Mouse (Mus musculus) activated CD4-positive, CD25-positive, alpha-beta regulatory T cell, adult 4 months (primary cell): Measurements from ENCODE around the gene Rdh11. TPM values are rescaled to one million over a fixed set of nuclear protein-coding genes. Genes with fewer than 3 reads are reported as not detected.
A peak's percentile ranks its signal among the peaks of the same experiment; 100 is the strongest.
"Not testable (repeated sequence)": the region's sequence is repeated elsewhere in the genome, so short reads cannot be mapped to it uniquely, and the experiment has no call there.

ENCODE experiments used
- ATAC-seq: one replicate; pipeline ENCODE4 v1.8.0; 2017
- polyA plus RNA-seq, 2 experiments: library from polyadenylated mRNA; unstranded; fragments of 100-300 nt; shearing (Covaris generic); gene quantifications; one replicate each; pipeline ENCODE4 v1.2.1; 2017

The Rdh11 gene
- polyA plus RNA-seq = 10 to 100 TPM; 13.2 to 17.5 TPM

- ATAC-seq = no peak
Observed at GRCm38 (mm10) chr12:79192193-79192592, at the start of gene Rdh11. Gene Rdh11, minus strand, starts transcription at chr12:79192293.

DNA sequence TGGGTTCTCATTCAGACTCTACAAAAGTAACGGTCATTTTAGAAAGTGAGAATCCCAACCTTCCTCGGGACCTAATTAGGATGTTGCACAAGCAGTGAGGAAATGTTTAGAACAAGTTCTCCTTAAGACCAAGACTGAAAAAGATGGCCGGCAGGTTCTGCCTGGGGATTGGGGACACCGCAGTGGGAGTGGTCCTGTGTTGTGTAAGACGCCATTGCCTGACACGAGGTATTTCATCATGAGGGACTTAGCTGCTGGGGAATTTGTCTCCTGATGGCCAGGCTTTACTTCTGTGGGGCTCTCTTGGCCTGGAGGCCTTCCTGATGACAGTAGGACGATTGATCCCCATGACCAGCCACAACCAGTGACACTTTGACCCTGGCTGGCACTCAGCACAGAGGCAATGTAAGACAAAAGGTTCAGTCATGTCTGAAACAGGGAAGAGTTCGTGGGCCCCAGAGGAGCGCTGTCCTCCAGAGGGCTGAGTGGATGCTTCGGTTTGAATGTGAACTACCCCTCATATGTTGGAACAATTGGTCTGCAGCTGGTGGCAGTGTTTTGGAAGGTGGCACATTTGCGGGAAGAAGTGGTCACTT, 43.5 kb upstream of the Rdh11 start:
- no peak for ATAC-seq

- ATAC-seq = no peak
Observed at GRCm38 (mm10) chr12:79217511-79217910, 25.4 kb upstream of the Rdh11 start.

DNA sequence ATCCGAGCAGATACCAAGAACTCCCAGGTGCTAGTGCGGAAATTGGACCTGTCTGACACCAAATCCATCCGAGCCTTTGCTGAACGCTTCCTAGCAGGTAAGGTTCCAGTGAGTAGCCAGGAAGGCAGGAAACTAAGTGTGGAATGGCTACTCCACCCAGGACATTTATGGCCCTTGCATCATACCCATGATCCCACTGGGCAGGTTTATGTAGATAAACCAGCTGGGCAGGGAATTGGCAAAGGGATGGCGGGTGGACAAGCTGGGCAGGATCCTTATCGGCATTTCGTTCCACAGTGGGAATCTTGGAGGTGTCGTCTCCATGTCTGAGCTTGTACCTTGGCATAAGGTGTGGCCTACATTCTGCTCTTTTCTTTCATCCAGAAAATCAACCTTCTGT, 19.4 kb upstream of the Rdh11 start:
- no peak for ATAC-seq

DNA sequence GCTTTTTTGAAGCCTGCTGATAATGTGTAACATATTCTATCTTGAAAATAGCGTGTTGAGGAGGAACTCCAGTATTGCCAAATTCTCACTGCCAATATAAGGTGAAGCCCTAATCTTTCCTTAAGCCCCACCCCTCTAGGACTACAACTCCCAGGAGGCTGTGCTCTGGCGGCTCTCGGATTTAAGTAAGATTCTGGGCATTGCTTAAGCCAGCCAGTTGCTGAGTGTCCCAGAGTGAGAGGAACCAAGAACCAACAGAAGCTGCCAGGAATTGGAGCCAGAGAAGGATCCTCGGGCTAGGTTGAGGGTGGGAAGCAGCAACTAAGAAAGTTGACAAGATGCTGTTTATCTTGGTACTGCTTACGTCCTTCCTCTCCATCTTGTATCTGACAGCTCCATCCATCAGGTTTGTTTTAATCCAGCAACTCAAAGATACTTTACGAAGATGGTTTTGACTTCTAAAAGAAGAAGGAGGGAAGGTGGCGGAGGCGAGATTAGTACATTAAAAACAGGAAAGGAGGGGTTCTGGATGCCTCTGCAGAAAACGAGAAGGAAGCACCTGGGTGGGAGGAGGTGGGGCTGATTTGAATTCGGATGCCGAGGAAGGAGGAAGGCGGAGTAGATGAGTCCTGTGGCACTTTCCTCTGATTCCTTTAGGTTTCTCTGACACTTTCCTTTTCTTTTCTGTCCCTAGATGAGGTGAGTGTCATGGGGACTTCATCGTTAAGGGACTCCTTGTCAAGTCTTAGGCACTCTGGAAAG, 16.8 kb upstream of the Rdh11 start, which contains the start of gene Rdh12:
TSS of gene Rdh12 (plus strand) at position 212 of the 762 bp plus-strand sequence.
- peak; percentile 94 for ATAC-seq

DNA sequence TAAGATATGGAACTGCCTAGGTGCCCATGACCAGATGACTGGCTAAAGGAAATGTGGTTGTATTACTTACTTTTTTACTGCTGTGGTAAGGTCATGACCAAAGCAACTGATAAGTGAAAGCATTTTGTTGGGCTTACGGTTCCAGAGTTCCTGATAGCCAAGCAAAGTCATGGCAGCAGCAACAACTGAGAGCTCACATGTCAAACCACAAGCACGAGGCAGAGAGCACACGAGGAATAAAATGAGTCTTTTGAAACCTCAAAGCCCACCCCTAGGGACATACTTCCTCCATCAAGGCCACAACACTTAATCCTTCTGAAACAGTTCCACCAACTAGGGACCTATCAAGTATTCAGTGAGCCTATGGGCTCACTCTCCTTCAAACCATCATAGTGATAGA, 9.8 kb upstream of the Rdh11 start:
- no peak for ATAC-seq

GRCm38 (mm10) chr12:79197105-79197504, 5.0 kb upstream of the Rdh11 start:
- ATAC-seq = no peak

DNA sequence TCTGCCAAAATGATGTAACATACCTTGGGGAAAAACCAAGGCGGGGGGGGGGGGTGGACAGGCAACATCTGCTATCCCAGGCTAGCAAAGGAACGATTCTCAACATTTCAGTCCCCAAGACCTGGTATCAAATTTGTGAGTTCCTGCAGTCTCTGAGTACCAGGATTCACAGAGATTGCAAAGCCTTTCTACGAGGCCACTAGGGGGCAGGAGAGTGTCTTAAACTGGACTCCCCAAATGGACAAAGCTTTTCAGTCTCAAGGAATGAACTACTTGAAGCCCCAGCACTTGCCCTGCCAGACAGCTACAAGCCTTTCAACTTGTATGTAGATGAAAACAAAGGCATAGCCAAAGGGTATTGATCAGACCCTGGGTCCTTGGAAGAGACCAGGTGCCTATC, 1.3 kb upstream of the Rdh11 start:
- ATAC-seq = no peak

GRCm38 (mm10) chr12:79191701-79192100, 392 bp downstream of the Rdh11 start:
- ATAC-seq = peak; percentile 86

DNA sequence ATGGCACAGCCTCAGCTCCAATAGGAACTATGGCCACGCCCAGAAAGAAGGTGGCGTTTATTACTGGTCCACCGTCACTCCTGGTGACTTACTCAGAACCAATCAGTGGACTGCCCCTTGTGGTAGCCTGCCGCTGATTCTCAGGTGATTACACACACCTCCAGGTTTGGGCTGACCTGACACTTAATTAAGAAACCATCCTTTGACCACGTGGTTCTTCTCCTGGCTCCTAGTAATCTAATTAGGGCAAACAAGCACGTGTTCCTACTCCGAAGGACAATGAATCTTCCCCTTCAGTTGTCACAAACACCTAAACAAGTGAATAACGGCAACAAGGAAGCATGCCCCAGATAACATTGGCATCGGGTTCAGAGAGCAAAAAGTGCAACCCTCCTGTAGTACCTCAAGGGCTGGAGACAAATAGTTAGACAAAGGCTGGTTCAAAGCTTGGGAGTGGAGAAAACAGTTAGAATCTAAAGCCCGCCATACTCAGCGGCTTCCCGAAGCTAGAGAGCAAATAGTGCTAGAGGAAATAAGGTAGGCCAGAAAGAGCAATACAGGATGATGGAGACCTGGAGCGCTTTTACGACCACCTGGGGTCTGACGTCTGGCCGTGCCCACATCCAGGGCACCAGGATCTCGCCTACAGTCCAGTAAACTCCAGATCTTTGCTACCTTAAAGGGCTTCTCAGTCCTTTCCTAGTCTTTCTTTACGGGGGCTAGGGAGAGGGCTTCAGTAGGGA, 991 bp downstream of the Rdh11 start:
- peak; percentile 86 for ATAC-seq

GRCm38 (mm10) chr12:79185160-79185559, 6.9 kb downstream of the Rdh11 start:
- ATAC-seq = not testable (repeated sequence)

- ATAC-seq = no peak
Observed at GRCm38 (mm10) chr12:79175998-79176397, 16.1 kb downstream of the Rdh11 start.

- ATAC-seq = no peak
Observed at GRCm38 (mm10) chr12:79173721-79174120, 18.4 kb downstream of the Rdh11 start.

GRCm38 (mm10) chr12:79172019-79172941, 19.8 kb downstream of the Rdh11 start, which contains the start of gene Vti1b:
Gene Vti1b, minus strand, starts transcription at chr12:79172667.
- peak; percentile 92 for ATAC-seq

DNA sequence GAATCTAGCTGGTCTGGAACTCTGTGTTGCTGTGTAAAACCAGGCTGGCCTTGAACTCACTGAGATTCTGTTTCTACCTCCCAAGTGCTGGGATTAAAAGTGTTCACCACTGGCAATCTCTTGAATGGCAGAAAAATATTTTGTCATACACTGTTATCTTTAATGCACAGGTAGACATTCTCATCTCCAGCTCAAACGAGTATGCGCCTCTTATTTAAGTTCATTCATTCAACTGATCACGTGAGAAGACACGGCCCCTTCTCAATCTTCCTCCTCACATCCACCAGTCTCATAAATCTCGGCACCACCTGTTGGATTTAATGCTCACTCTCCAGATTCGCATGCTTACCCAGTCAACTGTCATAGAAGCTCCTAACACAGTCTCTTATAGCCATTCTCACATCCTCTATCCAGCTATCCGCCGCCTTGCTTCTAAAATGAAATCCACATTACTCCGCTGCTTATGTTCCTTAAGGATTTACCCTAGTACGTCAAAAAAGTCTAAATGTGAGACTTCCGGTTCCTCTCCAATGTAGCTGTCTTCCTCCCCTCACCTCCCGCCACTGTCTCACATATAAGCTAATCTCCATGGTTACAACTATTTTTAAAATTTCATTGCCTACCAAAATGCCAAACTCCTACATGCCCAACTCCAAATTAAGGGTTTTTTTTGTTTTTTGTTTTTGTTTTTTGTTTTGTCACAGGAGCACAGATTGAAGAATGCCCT, 20.7 kb downstream of the Rdh11 start:
- ATAC-seq = no peak

DNA sequence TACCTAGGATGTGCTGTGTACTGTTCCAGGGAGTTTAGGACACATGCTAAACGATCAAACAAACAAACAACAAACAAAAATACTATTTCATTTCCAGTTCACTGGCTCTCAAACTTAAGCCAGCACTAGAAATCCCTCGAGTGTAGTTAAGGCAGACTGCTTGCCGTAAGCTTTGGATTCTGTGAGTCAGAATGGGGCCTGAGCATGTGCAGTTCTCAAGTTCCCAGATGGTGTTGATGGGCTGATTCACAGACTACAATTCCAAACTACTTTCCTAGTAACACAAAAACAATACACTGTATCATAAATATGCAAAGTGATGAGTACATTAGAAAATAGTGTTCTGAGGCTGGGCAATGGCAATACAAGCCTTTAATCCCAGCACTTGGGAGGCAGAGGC, 21.7 kb downstream of the Rdh11 start:
- no peak for ATAC-seq

DNA sequence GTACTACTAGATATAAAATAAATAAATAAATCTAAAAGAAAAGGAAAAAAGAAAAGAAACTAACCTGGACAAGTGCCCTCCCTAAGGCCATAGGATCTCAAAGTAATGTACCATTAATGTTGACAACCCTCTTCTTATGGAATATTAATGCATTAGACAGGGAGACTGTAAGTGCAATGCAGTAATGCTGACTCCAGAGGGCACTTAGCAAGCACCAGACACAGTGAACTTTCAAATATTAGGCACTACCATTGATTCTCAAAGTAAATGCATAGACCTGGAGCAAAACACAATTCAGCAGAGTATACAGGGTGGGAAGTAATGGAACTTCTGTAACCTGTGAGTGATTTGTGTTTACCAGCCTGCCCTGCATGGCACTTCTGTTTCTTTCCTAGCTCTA, 22.9 kb downstream of the Rdh11 start:
- no peak for ATAC-seq

DNA sequence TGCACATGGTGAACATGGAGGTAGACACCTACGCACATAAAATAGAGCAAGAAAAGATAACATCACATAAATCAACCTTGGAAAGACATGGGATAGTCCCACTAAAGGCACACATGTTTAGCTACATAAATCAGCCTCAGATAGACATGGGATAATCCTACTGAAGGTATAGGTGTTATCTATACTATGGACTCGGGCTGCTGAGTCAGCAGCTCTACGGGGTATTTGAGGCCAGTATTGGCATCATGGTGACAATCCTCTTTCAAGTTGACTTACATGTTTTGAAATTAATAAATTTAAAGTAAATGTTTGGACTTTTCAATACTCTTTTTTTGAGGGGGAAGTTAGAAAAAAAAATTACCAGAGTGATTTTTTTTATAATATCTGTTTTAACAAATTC, 29.2 kb downstream of the Rdh11 start:
- ATAC-seq = no peak

DNA sequence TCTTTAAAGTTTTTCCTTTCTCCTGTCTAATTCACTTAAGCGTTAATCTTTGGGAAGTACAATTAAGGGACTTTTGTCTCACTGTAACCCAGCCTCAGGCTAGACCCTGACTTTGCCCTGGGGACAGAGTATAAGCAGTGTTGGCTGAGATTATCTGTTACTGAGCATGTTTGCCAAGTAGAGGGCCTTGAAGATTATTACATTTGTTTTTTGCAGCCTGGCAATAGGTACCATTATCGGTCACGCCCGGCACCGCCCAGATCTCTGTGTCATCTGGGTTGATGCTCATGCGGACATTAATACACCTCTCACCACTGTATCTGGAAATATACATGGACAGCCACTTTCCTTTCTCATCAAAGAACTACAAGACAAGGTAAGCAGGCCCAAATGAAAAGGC, 42.4 kb downstream of the Rdh11 start:
- ATAC-seq = no peak

GRCm38 (mm10) chr12:79141384-79141783, 50.7 kb downstream of the Rdh11 start:
- no peak for ATAC-seq

DNA sequence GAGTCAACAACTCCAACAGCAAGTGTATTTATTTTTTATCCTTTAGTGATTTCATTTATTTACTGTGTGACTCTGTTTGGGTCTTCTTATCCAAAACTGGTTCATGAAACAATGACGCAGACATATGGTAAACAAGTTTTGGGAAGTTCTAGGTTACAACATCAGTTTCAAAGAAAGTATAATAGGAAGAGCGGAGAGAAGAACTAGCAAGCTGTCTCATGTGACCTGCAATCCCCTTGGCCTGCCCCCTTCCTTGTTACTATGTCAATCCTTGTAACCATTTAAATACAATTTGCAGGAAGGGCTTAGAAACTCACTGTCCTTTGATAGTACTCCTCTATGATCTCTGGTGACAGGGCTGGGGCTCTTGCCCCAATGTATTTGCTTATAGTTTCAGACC, 51.3 kb downstream of the Rdh11 start:
- no peak for ATAC-seq

GRCm38 (mm10) chr12:79139417-79139816, 52.7 kb downstream of the Rdh11 start:
- no peak for ATAC-seq
